Mouse (Mus musculus) ES-E14 (cell line): ENCODE measurements around the gene Cdc42bpa.

Source experiments
- ZC3H11A ChIP-seq: IDR thresholded peaks from 2 replicates; pipeline ENCODE4 v1.6.1; 2012; ENCODE audit warnings: low read depth, mild to moderate bottlenecking, inconsistent platforms, low read length, borderline replicate concordance
- ZNF384 ChIP-seq: IDR thresholded peaks from 2 replicates; pipeline ENCODE4 v1.6.1; 2012; ENCODE audit warnings: low read depth, low read length, inconsistent platforms

DNA sequence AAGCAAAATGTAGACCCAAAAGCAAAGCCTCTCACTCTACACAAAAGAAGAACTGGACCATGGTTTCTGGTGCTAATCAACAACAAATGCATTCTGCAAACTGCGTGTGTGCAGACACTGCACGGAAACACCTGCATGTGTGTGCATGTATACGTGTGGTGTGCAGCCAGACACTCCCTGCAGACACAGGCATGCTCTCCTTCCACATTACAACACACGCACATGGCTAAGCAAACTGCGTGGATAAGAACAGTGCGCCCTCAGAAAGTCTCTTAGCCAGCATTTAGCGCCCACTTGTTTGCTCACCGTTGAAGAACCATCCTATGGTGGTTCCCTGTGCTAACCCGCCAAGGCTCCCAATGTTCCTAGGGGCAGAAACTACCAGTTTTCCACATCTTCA lies 233.8 kb downstream of the Cdc42bpa start:
- TF ChIP-seq ZNF384 (no peak), ZC3H11A (no peak)
